Comparison of ENCODE assay signal across 11 mouse cellular contexts in the genomic region with DNA sequence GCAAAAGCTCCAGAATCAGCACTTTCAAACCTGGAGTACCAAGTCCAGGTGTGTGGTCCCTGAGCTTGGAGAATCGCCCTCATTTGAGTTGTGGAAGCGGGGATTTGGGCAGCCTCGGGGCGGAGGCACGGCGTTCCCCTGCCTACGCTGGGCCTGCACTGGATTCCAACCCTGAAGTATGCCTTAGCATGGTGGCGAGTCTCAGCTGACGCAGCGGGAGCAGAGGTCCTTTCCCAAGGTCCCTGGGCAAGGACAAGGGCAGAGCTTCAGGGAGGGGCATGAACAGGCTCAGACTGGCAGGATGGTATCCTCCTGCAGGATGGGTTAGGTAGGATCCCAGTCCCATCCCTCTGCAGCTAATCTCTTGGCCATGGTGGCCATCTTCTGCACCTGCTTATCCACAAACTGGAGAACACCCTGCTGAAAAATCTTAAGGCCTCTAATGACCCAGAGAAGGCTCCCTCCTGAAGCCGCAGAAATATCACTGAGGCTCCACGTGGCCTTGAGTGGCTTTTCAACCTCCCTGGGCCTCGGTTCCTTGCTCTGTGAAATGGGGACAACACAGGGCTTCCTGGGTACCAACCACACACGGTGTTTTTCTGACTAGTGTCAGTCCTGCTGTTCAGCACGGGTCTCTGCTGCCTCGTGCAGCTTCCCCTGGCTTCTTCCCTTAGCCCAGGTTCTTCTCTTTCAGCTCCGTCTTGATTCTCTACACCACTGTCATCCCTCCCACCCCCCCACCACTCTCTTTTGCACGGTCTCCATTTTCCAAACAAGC. TPM values are rescaled to one million over a fixed set of nuclear protein-coding genes. Genes with fewer than 3 reads are reported as not detected.
DNase-seq lines count a peak whose midpoint lies in the region; ATAC-seq and TF ChIP-seq lines count a peak whose summit lies in the region.
"Had no signal": no experiment of that assay in that cellular context is flagged by ENCODE, and none has a peak within 500 bp of the region (broad histone marks: within the 10 kb centered on the region; RNA-seq: fewer than 3 reads in every experiment).

No protein-coding gene starts in this region.

- H3K4me1 ChIP-seq in heart, embryonic 15.5 days (replicated peaks) = peaks cover 68% of the 10 kb centered on the region
- peaks cover 33% of the 10 kb centered on the region for H3K4me1 ChIP-seq in forebrain, embryonic 14.5 days (ENCODE audit: control insufficient read depth, insufficient read depth, low read length)
- H3K4me1 ChIP-seq in kidney, embryonic 15.5 days = peaks cover 64% of the 10 kb centered on the region
- H3K4me1 ChIP-seq in neural tube, embryonic 12.5 days = peaks cover 58% of the 10 kb centered on the region
- H3K4me1 ChIP-seq in cerebellum, adult 2 months (ENCODE audit: control insufficient read depth, insufficient read depth, low read length) = peaks cover 25% of the 10 kb centered on the region

- TF ChIP-seq CTCF in cerebellum, adult 2 months (IDR thresholded peaks at IDR 0.05; ENCODE audit: borderline replicate concordance, insufficient read depth, low read depth, low read length) = no peak

- H3K27me3 ChIP-seq in heart, embryonic 15.5 days = no peaks in the 10 kb centered on the region
- no peaks in the 10 kb centered on the region for H3K27me3 ChIP-seq in forebrain, embryonic 14.5 days (replicated peaks; ENCODE audit: control insufficient read depth, insufficient read depth, low read length)
- peaks cover 35% of the 10 kb centered on the region for H3K27me3 ChIP-seq in kidney, embryonic 15.5 days
- peaks cover 19% of the 10 kb centered on the region for H3K27me3 ChIP-seq in neural tube, embryonic 12.5 days (replicated peaks)
- H3K27me3 ChIP-seq in cerebellum, adult 2 months (ENCODE audit: control insufficient read depth, insufficient read depth, low read length) = no peaks in the 10 kb centered on the region

- 59% methylated on average over 18 of the region's 18 CpGs for WGBS in heart, embryonic 15.5 days
- WGBS in forebrain, embryonic 14.5 days = 45% methylated on average over 18 of the region's 18 CpGs
- WGBS in kidney, embryonic 15.5 days = 48% methylated on average over 18 of the region's 18 CpGs
- WGBS in neural tube, embryonic 12.5 days = 40% methylated on average over 18 of the region's 18 CpGs
- WGBS in cerebellum, adult 2 months = 84% methylated on average over 18 of the region's 18 CpGs

- H3K4me3 ChIP-seq in heart, embryonic 15.5 days = no peak overlapping the region
- H3K4me3 ChIP-seq in forebrain, embryonic 14.5 days (ENCODE audit: low read depth, low read length) = no peak overlapping the region
- peak overlapping the region; percentile 15 for H3K4me3 ChIP-seq in kidney, embryonic 15.5 days (replicated peaks)
- 0 out of 2 replicates have a peak overlapping the region, but pooled peaks have one; percentile 2 for H3K4me3 ChIP-seq in neural tube, embryonic 12.5 days
- H3K4me3 ChIP-seq in cerebellum, adult 2 months (replicated peaks; ENCODE audit: insufficient read depth, low read depth, low read length) = no peak overlapping the region

- H3K9me3 ChIP-seq in heart, embryonic 15.5 days (replicated peaks) = no peaks in the 10 kb centered on the region
- H3K9me3 ChIP-seq in forebrain, embryonic 14.5 days (replicated peaks; ENCODE audit: control insufficient read depth, low read length) = no peaks in the 10 kb centered on the region
- H3K9me3 ChIP-seq in kidney, embryonic 15.5 days (replicated peaks) = no peaks in the 10 kb centered on the region
- no peaks in the 10 kb centered on the region for H3K9me3 ChIP-seq in neural tube, embryonic 12.5 days

- no peak for DNase-seq in heart, adult 8-10 months (ENCODE audit: low spot score)
- no peak for DNase-seq in forebrain, embryonic 14.5 days (ENCODE audit: low spot score)
- no peak for DNase-seq in cerebellum, adult 2 months
- no peak for DNase-seq in MN1 (ENCODE audit: low spot score)
- DNase-seq: left cerebral cortex, postnatal 4 days; thymus, postnatal 25 days had no signal

- H3K36me3 ChIP-seq in heart, embryonic 15.5 days = no peaks in the 10 kb centered on the region
- no peaks in the 10 kb centered on the region for H3K36me3 ChIP-seq in forebrain, embryonic 14.5 days (ENCODE audit: control insufficient read depth, insufficient read depth, low read length)
- H3K36me3 ChIP-seq in kidney, embryonic 15.5 days = no peaks in the 10 kb centered on the region
- no peaks in the 10 kb centered on the region for H3K36me3 ChIP-seq in neural tube, embryonic 12.5 days

- H3K27ac ChIP-seq in heart, embryonic 15.5 days = 0 out of 2 replicates have a peak overlapping the region, but pooled peaks have one; percentile 73
- H3K27ac ChIP-seq in forebrain, embryonic 14.5 days (ENCODE audit: low read depth, low read length) = no peak overlapping the region
- no peak overlapping the region for H3K27ac ChIP-seq in kidney, embryonic 15.5 days
- peak overlapping the region; percentile 32; the same call in 1 of the 2 replicates for H3K27ac ChIP-seq in neural tube, embryonic 12.5 days
- no peak overlapping the region for H3K27ac ChIP-seq in cerebellum, adult 2 months (ENCODE audit: insufficient read depth, low read length)

- TF ChIP-seq POLR2A in cerebellum, adult 2 months (IDR thresholded peaks at IDR 0.05; ENCODE audit: borderline replicate concordance, insufficient read depth, low read length) = no peak

- no peak for ATAC-seq in heart, embryonic 15.5 days (replicated peaks; ENCODE audit: insufficient number of reproducible peaks, insufficient read depth, low FRiP score, low read depth)
- no peak for ATAC-seq in forebrain, embryonic 14.5 days
- ATAC-seq in kidney, embryonic 15.5 days (replicated peaks; ENCODE audit: low FRiP score) = no peak
- ATAC-seq in neural tube, embryonic 12.5 days (ENCODE audit: low FRiP score, low read depth) = no peak
- no peak for ATAC-seq in cerebellum, adult (ENCODE audit: insufficient number of reproducible peaks, low FRiP score, low TSS enrichment)
- ATAC-seq: CD4-positive, CD25-positive, alpha-beta regulatory T cell, adult 4 months had no signal

- H3K9ac ChIP-seq in heart, embryonic 15.5 days = no peak overlapping the region; the same call in 1 of the 2 replicates
- 0 out of 2 replicates have a peak overlapping the region, but pooled peaks have one; percentile 25 for H3K9ac ChIP-seq in forebrain, embryonic 14.5 days (ENCODE audit: low read length)
- H3K9ac ChIP-seq in kidney, embryonic 15.5 days = no peak overlapping the region
- H3K9ac ChIP-seq in neural tube, embryonic 12.5 days = no peak overlapping the region

- H3K4me2 ChIP-seq in heart, embryonic 15.5 days = peak overlapping the region; percentile 14; the same call in 1 of the 2 replicates
- peak overlapping the region; percentile 37 for H3K4me2 ChIP-seq in forebrain, embryonic 14.5 days (ENCODE audit: low read length)
- peak overlapping the region; percentile 47; the same call in 1 of the 2 replicates for H3K4me2 ChIP-seq in kidney, embryonic 15.5 days
- peak overlapping the region; percentile 54 for H3K4me2 ChIP-seq in neural tube, embryonic 12.5 days (replicated peaks)

RNA-seq across cellular contexts. Expression of a gene that starts 43.4 kb away (rescaled TPM):
- polyA plus RNA-seq in heart, embryonic 15.5 days (2015; fragmentation: Nextera tagmentation; extraction: Ambion mirVana) = 9.3 and 11.6 TPM in 2 replicates
- 10 to 100 TPM in 1 of 4 experiments, 1 to 10 TPM in 3; 5.2 to 12.8 (median 8.4) TPM for total RNA-seq in heart, adult 8-10 months (2022)
- polyA plus RNA-seq in forebrain, embryonic 14.5 days (2014; fragmentation: Nextera tagmentation; extraction: Ambion mirVana) = 9.3 and 14.5 TPM in 2 replicates
- 8.6 and 9.9 TPM in 2 replicates for polyA plus RNA-seq in kidney, embryonic 15.5 days (2015; fragmentation: Nextera tagmentation; extraction: Ambion mirVana)
- 12.5 and 12.7 TPM in 2 replicates for polyA plus RNA-seq in neural tube, embryonic 12.5 days (2016; fragmentation: Nextera tagmentation; extraction: Ambion mirVana)
- polyA plus RNA-seq in cerebellum, adult 2 months (2012; rRNA removed) = 50.1 and 57.6 TPM in 2 replicates

Comparison
In these comparisons a context has a peak if more than half of its experiments do, and no peak if none do; other contexts are left out.
1. H3K27ac ChIP-seq: peak in heart, embryonic 15.5 days (single experiment) and neural tube, embryonic 12.5 days (single experiment); none in forebrain, embryonic 14.5 days (single experiment), kidney, embryonic 15.5 days (single experiment) and cerebellum, adult 2 months (single experiment).
2. H3K4me3 ChIP-seq: peak in kidney, embryonic 15.5 days (single experiment) and neural tube, embryonic 12.5 days (single experiment); none in heart, embryonic 15.5 days (single experiment), forebrain, embryonic 14.5 days (single experiment) and cerebellum, adult 2 months (single experiment).
3. Peak in every context shown above with its lines, with median percentiles within 50 percentile points of each other: H3K4me2 ChIP-seq.